Mouse (Mus musculus): ENCODE data around the gene Carmil2.

Carmil2 gene

GRCm38 (mm10) chr8:105727397-105728124 is 41.5 kb downstream of the Carmil2 start:
- DNase-seq (ENCODE audit: low spot score) = no peak

GRCm38 (mm10) chr8:105732186-105732585 is 46.1 kb downstream of the Carmil2 start:
- DNase-seq (ENCODE audit: low spot score) = no peak

- DNase-seq (ENCODE audit: low spot score) = no peak
Observed at GRCm38 (mm10) chr8:105739216-105739615, 53.1 kb downstream of the Carmil2 start.

GRCm38 (mm10) chr8:105743301-105743700 is 57.2 kb downstream of the Carmil2 start:
- no peak for DNase-seq (ENCODE audit: low spot score)
